In genomic region chrX:142848032-142848431, GRCm38 (mm10) we compare ENCODE assay signal across 23 mouse cellular contexts.
"Had no signal": no experiment of that assay in that cellular context is flagged by ENCODE, and none has a peak within 500 bp of the region (broad histone marks: within the 10 kb centered on the region; RNA-seq: fewer than 3 reads in every experiment).

No protein-coding gene starts in this region.

- DNase-seq: gastrocnemius, adult 2 months; gastrocnemius, postnatal 10 days; gastrocnemius, postnatal 25 days; heart, adult 18-20 months; heart, postnatal 10 days; heart, postnatal 4 days; kidney, adult 18-20 months; kidney, adult 8-10 months; kidney, postnatal 10 days; kidney, postnatal 25 days; kidney, postnatal 4 days; liver had no signal

- H3K27ac ChIP-seq: gastrocnemius, adult 2 months; heart, embryonic 10.5 days; hindbrain, embryonic 10.5 days; hindbrain, embryonic 12.5 days; hindbrain, embryonic 14.5 days; intestine, embryonic 15.5 days; layer of hippocampus, adult 2 months; left cerebral cortex, adult 2 months; limb, embryonic 10.5 days; limb, embryonic 12.5 days had no signal

- H3K4me2 ChIP-seq: heart, embryonic 12.5 days; hindbrain, embryonic 12.5 days; hindbrain, embryonic 14.5 days; intestine, embryonic 15.5 days; limb, embryonic 12.5 days; liver, embryonic 11.5 days had no signal

- H3K4me3 ChIP-seq: gastrocnemius, adult 2 months; heart, embryonic 10.5 days; heart, embryonic 12.5 days; hindbrain, embryonic 10.5 days; hindbrain, embryonic 12.5 days; intestine, embryonic 15.5 days; layer of hippocampus, adult 2 months; left cerebral cortex, adult 2 months; limb, embryonic 10.5 days; limb, embryonic 12.5 days had no signal

- H3K36me3 ChIP-seq: heart, embryonic 10.5 days; heart, embryonic 12.5 days; hindbrain, embryonic 10.5 days; hindbrain, embryonic 12.5 days; intestine, embryonic 15.5 days; limb, embryonic 10.5 days; limb, embryonic 12.5 days had no signal

- H3K4me1 ChIP-seq: heart, embryonic 10.5 days; heart, embryonic 12.5 days; hindbrain, embryonic 10.5 days; hindbrain, embryonic 12.5 days; intestine, embryonic 15.5 days; limb, embryonic 10.5 days; limb, embryonic 12.5 days had no signal

- H3K9ac ChIP-seq: heart, embryonic 12.5 days; hindbrain, embryonic 12.5 days; hindbrain, embryonic 14.5 days; intestine, embryonic 15.5 days; limb, embryonic 12.5 days had no signal

- H3K9me3 ChIP-seq: heart, embryonic 10.5 days; heart, embryonic 12.5 days; hindbrain, embryonic 10.5 days; hindbrain, embryonic 12.5 days; intestine, embryonic 15.5 days; limb, embryonic 10.5 days; limb, embryonic 12.5 days had no signal

- H3K27me3 ChIP-seq: heart, embryonic 12.5 days; intestine, embryonic 15.5 days had no signal
